Mouse (Mus musculus): ENCODE data around the gene Ddx24.

DNA sequence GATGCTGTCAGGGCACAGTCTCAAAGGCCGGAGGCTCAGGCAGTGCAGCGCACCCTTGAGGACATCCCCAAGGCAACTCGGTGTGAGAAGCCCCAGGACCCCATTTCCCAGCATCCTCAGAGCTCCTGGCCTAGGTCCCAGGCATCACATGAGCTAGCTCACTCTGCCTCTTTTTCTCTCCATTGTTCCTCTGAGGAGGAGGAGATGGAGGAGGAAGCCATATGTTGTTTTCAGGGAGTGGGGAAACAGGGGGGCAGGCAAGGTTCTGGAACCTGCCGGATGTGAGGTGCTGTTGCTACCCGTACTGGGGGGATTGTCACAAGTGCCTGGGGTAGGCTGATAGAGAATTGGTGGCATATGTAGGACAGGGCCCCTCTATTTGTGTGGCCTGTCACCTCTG lies 49.5 kb downstream of the Ddx24 start:
- TF ChIP-seq CTCF (IDR thresholded peaks at IDR 0.05; ENCODE audit: low read depth, low read length): no peak
- no peak for TF ChIP-seq POLR2A (IDR thresholded peaks at IDR 0.05; ENCODE audit: extremely low read depth, insufficient read depth, low read length)
